Mouse (Mus musculus) telencephalon, adult 2 months (tissue): ENCODE data around the gene Zbtb7b.

Source experiments
- DNase-seq: peaks from one replicate; pipeline ENCODE4 v3.0.0-alpha.2; 2011; ENCODE audit warnings: low read depth, low spot score

Gene Zbtb7b

GRCm38 (mm10) chr3:89390111-89390515 is 4.5 kb downstream of the Zbtb7b start:
- DNase-seq: no peak

- DNase-seq: no peak
These were observed 5.5 kb downstream of the Zbtb7b start for GRCm38 (mm10) chr3:89388901-89389740.

- no peak for DNase-seq
These were observed 6.3 kb downstream of the Zbtb7b start for GRCm38 (mm10) chr3:89388134-89388881.

GRCm38 (mm10) chr3:89387632-89388031 is 6.9 kb downstream of the Zbtb7b start:
- no peak for DNase-seq

GRCm38 (mm10) chr3:89386438-89387420 is 7.8 kb downstream of the Zbtb7b start:
- DNase-seq: no peak

- DNase-seq: no peak
These were observed 9.1 kb downstream of the Zbtb7b start for GRCm38 (mm10) chr3:89385451-89385850.

GRCm38 (mm10) chr3:89384331-89385076 is 10.1 kb downstream of the Zbtb7b start:
- no peak for DNase-seq

GRCm38 (mm10) chr3:89383651-89384255 is 10.8 kb downstream of the Zbtb7b start:
- no peak for DNase-seq

- DNase-seq: no peak
These were observed 11.6 kb downstream of the Zbtb7b start for GRCm38 (mm10) chr3:89382950-89383349.

GRCm38 (mm10) chr3:89382033-89382882 is 12.3 kb downstream of the Zbtb7b start:
- DNase-seq: no peak

- no peak for DNase-seq
These were observed 13.3 kb downstream of the Zbtb7b start for GRCm38 (mm10) chr3:89381233-89381632.

- no peak for DNase-seq
These were observed 13.9 kb downstream of the Zbtb7b start for GRCm38 (mm10) chr3:89380711-89381110.

- no peak for DNase-seq
These were observed 14.3 kb downstream of the Zbtb7b start for GRCm38 (mm10) chr3:89380291-89380690.

GRCm38 (mm10) chr3:89379388-89380131 is 15.0 kb downstream of the Zbtb7b start:
- DNase-seq: no peak

GRCm38 (mm10) chr3:89378394-89379067 is 16.0 kb downstream of the Zbtb7b start:
- DNase-seq: no peak

GRCm38 (mm10) chr3:89377831-89378230 is 16.7 kb downstream of the Zbtb7b start:
- DNase-seq: no peak

GRCm38 (mm10) chr3:89373581-89374231 is 20.9 kb downstream of the Zbtb7b start:
- DNase-seq: no peak

- no peak for DNase-seq
These were observed 27.2 kb downstream of the Zbtb7b start for GRCm38 (mm10) chr3:89367338-89367737.
